Mouse (Mus musculus): ENCODE data around the gene Bicc1. TPM values are rescaled to one million over a fixed set of nuclear protein-coding genes. Genes with fewer than 3 reads are reported as not detected.

Gene Bicc1
- polyA plus RNA-seq, 1 experiment = 3.2 TPM

DNA sequence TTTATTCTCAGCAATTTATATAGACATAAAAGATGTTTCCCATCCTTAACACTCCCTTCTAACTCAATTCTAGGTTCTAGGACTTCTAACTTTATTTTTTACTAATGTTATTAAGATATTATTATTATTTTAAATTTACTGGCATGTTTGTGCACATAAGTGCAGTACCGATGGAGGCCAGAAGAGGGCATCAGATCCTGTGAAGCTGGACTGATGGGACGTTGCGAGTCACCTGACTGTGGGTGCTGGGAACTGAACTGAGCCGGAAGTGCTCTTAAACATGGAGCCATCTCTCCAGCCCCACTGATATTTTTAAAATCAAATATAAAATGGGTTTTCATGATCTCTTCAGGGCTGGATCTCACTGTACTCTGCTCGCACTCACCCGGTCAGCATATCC lies 242.8 kb downstream of the Bicc1 start:
- TF ChIP-seq POLR2A (IDR thresholded peaks at IDR 0.05; ENCODE audit: control insufficient read depth, low read depth, low read length) (0 out of 2 replicates have a peak, but pooled peaks have one; percentile 34), CTCF (IDR thresholded peaks at IDR 0.05; ENCODE audit: control insufficient read depth, insufficient read depth, insufficient replicate concordance, low read depth, low read length) (peak; percentile 80)
- Histone ChIP-seq H3K27me3 (ENCODE audit: control insufficient read depth, insufficient read depth, low read length) (no peaks in the 10 kb centered on the region), H3K27ac (ENCODE audit: control insufficient read depth, insufficient read depth, low read depth, low read length) (no peak overlapping the region), H3K36me3 (ENCODE audit: control insufficient read depth, insufficient read depth, low read length) (no peaks in the 10 kb centered on the region), H3K4me3 (ENCODE audit: control insufficient read depth, low read depth, low read length) (peak overlapping the region; percentile 49), H3K4me1 (ENCODE audit: control insufficient read depth, insufficient read depth, low read length) (no peaks in the 10 kb centered on the region)

DNA sequence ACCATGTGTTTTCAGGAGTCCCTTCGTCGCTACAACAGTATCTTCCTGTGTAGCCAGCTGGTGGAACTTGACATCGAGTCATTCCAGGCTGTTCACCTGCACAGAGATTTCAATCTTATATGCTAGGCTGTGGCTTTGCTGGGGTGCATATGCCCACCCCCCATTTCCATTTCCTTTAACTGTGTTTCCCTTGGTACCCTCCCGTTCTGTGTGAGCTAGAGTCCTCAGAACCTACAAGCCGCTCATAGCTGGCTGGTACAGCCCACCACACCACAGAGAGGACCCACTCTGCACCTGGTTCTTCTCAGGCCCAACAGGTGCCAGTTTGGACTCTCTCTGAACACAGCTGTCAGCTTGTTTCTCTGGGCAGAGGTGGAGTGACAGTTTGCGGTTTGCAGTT lies 244.4 kb downstream of the Bicc1 start:
- Histone ChIP-seq H3K4me1 (ENCODE audit: control insufficient read depth, insufficient read depth, low read length) (no peaks in the 10 kb centered on the region), H3K27ac (ENCODE audit: control insufficient read depth, insufficient read depth, low read depth, low read length) (no peak overlapping the region), H3K36me3 (ENCODE audit: control insufficient read depth, insufficient read depth, low read length) (no peaks in the 10 kb centered on the region), H3K4me3 (ENCODE audit: control insufficient read depth, low read depth, low read length) (no peak overlapping the region), H3K27me3 (ENCODE audit: control insufficient read depth, insufficient read depth, low read length) (no peaks in the 10 kb centered on the region)
- TF ChIP-seq CTCF (IDR thresholded peaks at IDR 0.05; ENCODE audit: control insufficient read depth, insufficient read depth, insufficient replicate concordance, low read depth, low read length) (no peak), POLR2A (IDR thresholded peaks at IDR 0.05; ENCODE audit: control insufficient read depth, low read depth, low read length) (no peak)

DNA sequence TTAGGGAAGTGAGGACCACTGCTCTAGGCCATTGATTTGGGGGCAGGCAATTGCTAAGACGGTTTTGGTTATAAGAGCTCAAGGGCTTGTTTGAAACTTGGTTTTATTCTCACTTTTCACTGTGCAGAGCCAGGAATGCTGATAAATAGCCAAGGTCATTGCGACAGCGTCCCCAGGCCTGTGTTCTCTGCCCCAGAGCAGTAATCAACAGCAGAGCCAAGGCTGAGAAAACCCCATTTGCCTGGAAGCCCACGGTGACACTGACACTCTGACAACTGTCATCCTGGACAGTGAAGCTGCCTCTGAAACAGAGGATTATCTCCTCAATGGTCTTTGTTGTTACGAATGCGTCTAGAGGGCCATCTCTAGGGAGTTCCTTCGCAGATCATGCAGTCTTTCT lies 255.6 kb downstream of the Bicc1 start:
- no peak for TF ChIP-seq POLR2A (IDR thresholded peaks at IDR 0.05; ENCODE audit: control insufficient read depth, low read depth, low read length)
- TF ChIP-seq CTCF (IDR thresholded peaks at IDR 0.05; ENCODE audit: control insufficient read depth, insufficient read depth, insufficient replicate concordance, low read depth, low read length) = no peak
- H3K4me1 ChIP-seq (ENCODE audit: control insufficient read depth, insufficient read depth, low read length) = no peaks in the 10 kb centered on the region
- H3K27ac ChIP-seq (ENCODE audit: control insufficient read depth, insufficient read depth, low read depth, low read length) = no peak overlapping the region
- H3K36me3 ChIP-seq (ENCODE audit: control insufficient read depth, insufficient read depth, low read length) = no peaks in the 10 kb centered on the region
- H3K27me3 ChIP-seq (ENCODE audit: control insufficient read depth, insufficient read depth, low read length) = no peaks in the 10 kb centered on the region
- H3K4me3 ChIP-seq (ENCODE audit: control insufficient read depth, low read depth, low read length) = no peak overlapping the region

GRCm38 (mm10) chr10:70902751-70903485 lies 256.6 kb downstream of the Bicc1 start:
- H3K27me3 ChIP-seq (ENCODE audit: control insufficient read depth, insufficient read depth, low read length) = no peaks in the 10 kb centered on the region
- no peak overlapping the region for H3K27ac ChIP-seq (ENCODE audit: control insufficient read depth, insufficient read depth, low read depth, low read length)
- no peak for TF ChIP-seq POLR2A (IDR thresholded peaks at IDR 0.05; ENCODE audit: control insufficient read depth, low read depth, low read length)
- no peak for TF ChIP-seq CTCF (IDR thresholded peaks at IDR 0.05; ENCODE audit: control insufficient read depth, insufficient read depth, insufficient replicate concordance, low read depth, low read length)
- no peaks in the 10 kb centered on the region for H3K36me3 ChIP-seq (ENCODE audit: control insufficient read depth, insufficient read depth, low read length)
- H3K4me1 ChIP-seq (ENCODE audit: control insufficient read depth, insufficient read depth, low read length) = no peaks in the 10 kb centered on the region
- H3K4me3 ChIP-seq (ENCODE audit: control insufficient read depth, low read depth, low read length) = peak overlapping the region; percentile 58

- H3K36me3 ChIP-seq (ENCODE audit: control insufficient read depth, insufficient read depth, low read length) = no peaks in the 10 kb centered on the region
- H3K4me3 ChIP-seq (ENCODE audit: control insufficient read depth, low read depth, low read length) = no peak overlapping the region
- H3K27ac ChIP-seq (ENCODE audit: control insufficient read depth, insufficient read depth, low read depth, low read length) = no peak overlapping the region
- no peak for TF ChIP-seq CTCF (IDR thresholded peaks at IDR 0.05; ENCODE audit: control insufficient read depth, insufficient read depth, insufficient replicate concordance, low read depth, low read length)
- TF ChIP-seq POLR2A (IDR thresholded peaks at IDR 0.05; ENCODE audit: control insufficient read depth, low read depth, low read length) = no peak
- no peaks in the 10 kb centered on the region for H3K4me1 ChIP-seq (ENCODE audit: control insufficient read depth, insufficient read depth, low read length)
- H3K27me3 ChIP-seq (ENCODE audit: control insufficient read depth, insufficient read depth, low read length) = no peaks in the 10 kb centered on the region
Measured at GRCm38 (mm10) chr10:70901193-70901875, 258.2 kb downstream of the Bicc1 start.

DNA sequence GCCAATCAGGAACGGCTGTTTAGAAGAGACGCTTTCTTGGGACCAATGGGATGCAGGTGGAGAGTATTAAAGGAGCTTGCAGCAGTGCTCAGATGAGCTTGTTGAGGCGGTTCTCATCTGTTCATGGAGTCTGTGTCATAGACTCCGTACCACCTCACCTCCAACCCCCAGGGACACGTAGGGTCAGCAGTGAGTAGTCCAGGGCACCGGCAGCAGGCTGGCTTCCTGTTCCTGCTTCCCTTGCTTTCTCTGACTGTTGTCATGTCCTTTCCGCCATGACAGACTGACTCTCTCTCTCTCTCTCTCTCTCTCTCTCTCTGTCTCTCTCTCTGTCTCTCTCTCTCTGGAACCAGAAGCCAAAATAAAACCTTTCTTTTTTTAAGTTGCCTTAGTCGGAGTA lies 263.6 kb downstream of the Bicc1 start:
- H3K27me3 ChIP-seq (ENCODE audit: control insufficient read depth, insufficient read depth, low read length) = no peaks in the 10 kb centered on the region
- H3K36me3 ChIP-seq (ENCODE audit: control insufficient read depth, insufficient read depth, low read length) = no peaks in the 10 kb centered on the region
- no peak overlapping the region for H3K27ac ChIP-seq (ENCODE audit: control insufficient read depth, insufficient read depth, low read depth, low read length)
- H3K4me1 ChIP-seq (ENCODE audit: control insufficient read depth, insufficient read depth, low read length) = peaks cover 3% of the 10 kb centered on the region; the same call in 1 of the 2 replicates
- H3K4me3 ChIP-seq (ENCODE audit: control insufficient read depth, low read depth, low read length) = no peak overlapping the region
- TF ChIP-seq CTCF (IDR thresholded peaks at IDR 0.05; ENCODE audit: control insufficient read depth, insufficient read depth, insufficient replicate concordance, low read depth, low read length) (no peak), POLR2A (IDR thresholded peaks at IDR 0.05; ENCODE audit: control insufficient read depth, low read depth, low read length) (no peak)

DNA sequence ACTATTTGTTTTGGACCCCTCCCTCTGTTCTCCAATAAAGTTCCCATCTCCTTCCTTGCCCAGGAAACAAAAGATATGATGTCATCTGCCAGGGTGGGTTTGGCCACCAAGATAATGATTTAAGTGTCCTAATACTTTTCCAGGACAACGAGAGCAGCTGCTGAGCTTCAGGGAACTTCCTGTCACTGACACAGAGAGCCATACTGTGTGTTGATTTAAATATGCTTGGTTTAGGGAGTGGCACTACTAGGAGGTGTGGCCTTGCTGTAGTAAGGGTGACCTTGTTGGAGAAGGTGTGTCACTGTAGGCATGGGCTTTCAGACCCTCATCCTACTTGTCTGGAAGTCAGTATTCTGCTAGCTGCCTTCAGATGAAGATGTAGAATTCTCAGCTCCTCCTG lies 281.5 kb downstream of the Bicc1 start:
- no peak for TF ChIP-seq CTCF (IDR thresholded peaks at IDR 0.05; ENCODE audit: control insufficient read depth, insufficient read depth, insufficient replicate concordance, low read depth, low read length)
- no peak for TF ChIP-seq POLR2A (IDR thresholded peaks at IDR 0.05; ENCODE audit: control insufficient read depth, low read depth, low read length)
- Histone ChIP-seq H3K27me3 (ENCODE audit: control insufficient read depth, insufficient read depth, low read length) (no peaks in the 10 kb centered on the region), H3K4me3 (ENCODE audit: control insufficient read depth, low read depth, low read length) (no peak overlapping the region), H3K27ac (ENCODE audit: control insufficient read depth, insufficient read depth, low read depth, low read length) (no peak overlapping the region), H3K36me3 (ENCODE audit: control insufficient read depth, insufficient read depth, low read length) (no peaks in the 10 kb centered on the region), H3K4me1 (ENCODE audit: control insufficient read depth, insufficient read depth, low read length) (no peaks in the 10 kb centered on the region)
